Mouse (Mus musculus) midbrain, embryonic 12.5 days (tissue): ENCODE measurements around the gene Nudt9. TPM values are rescaled to one million over a fixed set of nuclear protein-coding genes. Genes with fewer than 3 reads are reported as not detected.

Experiments used
- ATAC-seq: fragments of 200-750 bp; cut with Nextera tagmentation; 2 replicates; pipeline ENCODE4 v1.8.0; 2017; ENCODE audit warnings: low read depth, moderate TSS enrichment, moderate library complexity; ENCODE audit not compliant: low FRiP score
- H3K27ac ChIP-seq: fragments of 300-500 bp; sonication (generic); replicated peaks from 2 replicates; pipeline ENCODE4 v1.5.1; 2016; ENCODE audit warnings: mild to moderate bottlenecking
- H3K27me3 ChIP-seq: fragments of 300-500 bp; sonication (generic); 2 replicates; pipeline ENCODE4 v1.6.1; 2016; ENCODE audit warnings: mild to moderate bottlenecking
- H3K36me3 ChIP-seq: fragments of 300-500 bp; sonication (generic); 2 replicates; pipeline ENCODE4 v1.6.1; 2016
- H3K4me1 ChIP-seq: fragments of 300-500 bp; sonication (generic); 2 replicates; pipeline ENCODE4 v1.6.1; 2016
- H3K4me2 ChIP-seq: fragments of 300-500 bp; sonication (generic); replicated peaks from 2 replicates; pipeline ENCODE4 v1.6.1; 2016; ENCODE audit warnings: mild to moderate bottlenecking, moderate library complexity
- H3K4me3 ChIP-seq: fragments of 300-500 bp; sonication (generic); 2 replicates; pipeline ENCODE4 v1.5.1; 2016; ENCODE audit warnings: mild to moderate bottlenecking
- H3K9ac ChIP-seq: fragments of 300-500 bp; sonication (generic); replicated peaks from 2 replicates; pipeline ENCODE4 v1.6.1; 2016; ENCODE audit warnings: mild to moderate bottlenecking, moderate library complexity
- H3K9me3 ChIP-seq: fragments of 300-500 bp; sonication (generic); 2 replicates; pipeline ENCODE4 v1.6.1; 2016; ENCODE audit warnings: mild to moderate bottlenecking
- WGBS: fragments of 180-500 bp; shearing (Covaris S2); methylation state at CpG from one replicate; pipeline ENCODE4 v1.1.7; 2016; 5-methylcytosine and 5-hydroxymethylcytosine counted together
- microRNA-seq: library from miRNA; unstranded; fragments of <30 nt; microRNA quantifications from one replicate; pipeline ENCODE4, GENCODE M21; 2017
- polyA plus RNA-seq: library from polyadenylated mRNA; unstranded; fragments of >200 nt; fragmentation: Nextera tagmentation; extraction: Ambion mirVana; gene quantifications from 2 replicates; pipeline ENCODE4 v1.2.1, GENCODE M21; 2016

Gene Nudt9
- polyA plus RNA-seq, 1 experiment from 2014 or later = 58.9 TPM

DNA sequence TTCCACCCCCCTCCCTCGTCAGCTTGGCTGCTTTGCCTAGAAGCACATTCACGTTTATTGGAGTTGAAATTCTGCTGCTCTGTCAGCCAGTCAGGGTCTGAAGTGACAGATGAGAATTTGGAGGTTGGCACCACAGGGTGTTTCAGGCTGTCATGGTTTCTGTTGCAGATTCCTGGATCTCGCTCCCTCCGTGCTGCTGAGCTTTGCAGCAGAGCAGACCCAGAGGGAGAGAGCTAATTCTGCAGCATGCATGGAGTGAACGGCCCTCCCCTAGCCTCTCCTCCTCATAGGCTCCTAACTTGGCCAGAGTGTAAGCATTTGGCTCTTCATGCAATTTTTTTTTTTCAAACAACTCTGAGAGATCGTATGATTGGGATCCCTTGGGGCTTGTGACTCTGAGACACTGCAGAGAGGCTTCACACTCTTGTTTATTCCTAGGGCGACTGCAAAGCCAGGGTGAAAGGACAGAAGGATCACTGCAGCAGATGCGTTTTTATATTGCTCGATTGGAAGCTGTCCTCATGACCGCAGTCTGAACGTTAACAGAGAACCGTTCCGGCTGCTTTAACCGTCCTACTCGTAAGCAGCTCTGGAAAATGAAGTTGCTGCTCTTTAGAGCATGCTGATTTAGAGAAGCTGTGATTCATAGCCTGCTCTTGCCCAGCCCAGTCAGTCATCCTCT lies 67.5 kb downstream of the Nudt9 start, which contains the start of gene Sparcl1:
Sparcl1 (minus strand) TSS at position 243 of the 682 bp plus-strand sequence.
- H3K27ac ChIP-seq = 0 out of 2 replicates have a peak within 1 kb of the TSS, but pooled peaks have one; percentile 5
- ATAC-seq = no peak
- no peak within 1 kb of the TSS for H3K4me3 ChIP-seq

More for the DNA sequence above, 67.5 kb downstream of the Nudt9 start, which contains the start of gene Sparcl1:
- peak within 1 kb of the TSS; percentile 16 for H3K4me2 ChIP-seq
- no peak within 1 kb of the TSS for H3K9ac ChIP-seq
- WGBS = 31% methylated on average over 15 of the region's 15 CpGs
- no peaks in the 10 kb centered on the region for H3K9me3 ChIP-seq
- H3K4me1 ChIP-seq = peaks cover 56% of the 10 kb centered on the region
- H3K36me3 ChIP-seq = no peaks in the 10 kb centered on the region
- peaks cover 50% of the 10 kb centered on the region for H3K27me3 ChIP-seq

Small RNA genes within 50 kb of the gene (microRNA-seq; reads per million reads assigned to microRNA genes)
- 3.9 reads per million, percentile 15 among the genes with 10 or more reads in this experiment for gene Mir5619

Other genes starting within 250 kb of the Nudt9 start
- gene Klhl8, start 135.0 kb upstream of the Nudt9 start, polyA plus RNA-seq = 16.8 and 18.3 TPM in 2 replicates
- not detected in 2 replicates for gene Hsd17b13, start 68.9 kb upstream of the Nudt9 start, polyA plus RNA-seq
- 1.3 TPM in 2 replicates for gene Hsd17b11, start 24.4 kb upstream of the Nudt9 start, polyA plus RNA-seq
- gene Gm17660, start 31.3 kb downstream of the Nudt9 start, polyA plus RNA-seq = not detected in 2 replicates
- 47.4 and 62.0 TPM in 2 replicates for gene Sparcl1, start 67.4 kb downstream of the Nudt9 start, polyA plus RNA-seq
- gene Dspp, start 124.4 kb downstream of the Nudt9 start, polyA plus RNA-seq = not detected in 2 replicates
- 1.1 and 1.4 TPM in 2 replicates for gene Dmp1, start 156.3 kb downstream of the Nudt9 start, polyA plus RNA-seq